Mouse (Mus musculus): ENCODE measurements at regions not wholly inside any gene's neighbourhood (a gene's known extent, or its start where the extent isn't known, plus 50 kb on each side); places are given as distances from the start of the nearest gene placed in this dataset.

GRCm38 (mm10) chr11:114446617-114447460, 221.5 kb upstream of the Rpl38 start:
- ATAC-seq (ENCODE audit: extremely low read depth, insufficient number of reproducible peaks, low FRiP score, poor library complexity, severe bottlenecking), result no peak
- no peak for TF ChIP-seq GATA1 (IDR thresholded peaks at IDR 0.05; ENCODE audit: borderline replicate concordance, low read length)
- no peak for TF ChIP-seq TAL1 (conservative IDR thresholded peaks at IDR 0.05; ENCODE audit: low read depth, low read length)
- no peak for TF ChIP-seq GATA2 (IDR thresholded peaks at IDR 0.05; ENCODE audit: borderline replicate concordance, low read depth, low read length)
- no peak for TF ChIP-seq POLR2AphosphoS5 (IDR thresholded peaks at IDR 0.05; ENCODE audit: insufficient replicate concordance, low read depth, low read length)
- TF ChIP-seq CTCF (IDR thresholded peaks at IDR 0.05; ENCODE audit: low read depth, low read length), result no peak
- Histone ChIP-seq H3K27me3 (ENCODE audit: insufficient read depth, low read length) (no peaks in the 10 kb centered on the region), H3K4me3 (ENCODE audit: low read depth, low read length) (no peak overlapping the region), H3K9me3 (replicated peaks) (peaks cover 85% of the 10 kb centered on the region), H3K4me1 (ENCODE audit: insufficient read depth, low read depth, low read length) (no peaks in the 10 kb centered on the region), H3K36me3 (replicated peaks) (no peaks in the 10 kb centered on the region)
- DNase-seq (ENCODE audit: low spot score), result no peak

GRCm38 (mm10) chr11:114446075-114446616, 222.2 kb upstream of the Rpl38 start:
- no peak for DNase-seq (ENCODE audit: low spot score)
- H3K9me3 ChIP-seq (replicated peaks), result peaks cover 86% of the 10 kb centered on the region
- no peak overlapping the region for H3K4me3 ChIP-seq (ENCODE audit: low read depth, low read length)
- no peaks in the 10 kb centered on the region for H3K4me1 ChIP-seq (ENCODE audit: insufficient read depth, low read depth, low read length)
- TF ChIP-seq POLR2AphosphoS5 (IDR thresholded peaks at IDR 0.05; ENCODE audit: insufficient replicate concordance, low read depth, low read length) (no peak), GATA2 (IDR thresholded peaks at IDR 0.05; ENCODE audit: borderline replicate concordance, low read depth, low read length) (no peak), TAL1 (conservative IDR thresholded peaks at IDR 0.05; ENCODE audit: low read depth, low read length) (no peak), CTCF (IDR thresholded peaks at IDR 0.05; ENCODE audit: low read depth, low read length) (no peak), GATA1 (IDR thresholded peaks at IDR 0.05; ENCODE audit: borderline replicate concordance, low read length) (no peak)
- ATAC-seq (ENCODE audit: extremely low read depth, insufficient number of reproducible peaks, low FRiP score, poor library complexity, severe bottlenecking), result no peak
- no peaks in the 10 kb centered on the region for H3K36me3 ChIP-seq (replicated peaks)
- H3K27me3 ChIP-seq (ENCODE audit: insufficient read depth, low read length), result no peaks in the 10 kb centered on the region

DNA sequence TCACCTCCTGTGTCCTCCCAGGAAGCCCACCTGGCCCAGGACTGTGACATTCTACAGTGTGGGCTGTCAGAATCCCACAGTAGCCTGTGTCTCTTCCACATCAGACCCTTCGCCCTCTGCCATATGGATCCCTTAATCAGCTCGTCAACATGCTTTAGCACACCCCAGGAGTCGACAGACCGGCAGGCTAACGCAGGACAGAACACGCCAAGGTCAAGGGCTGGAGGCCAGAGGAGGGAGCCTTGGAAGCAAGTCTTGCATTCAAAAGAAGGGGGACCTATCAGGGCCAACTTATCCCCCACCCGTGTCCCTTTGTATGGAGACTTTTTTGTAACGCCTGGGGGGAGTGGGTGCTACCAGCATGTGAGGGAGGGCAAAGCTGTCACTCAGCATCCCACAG, 224.1 kb upstream of the Rpl38 start:
- DNase-seq (ENCODE audit: low spot score) (no peak), ATAC-seq (ENCODE audit: extremely low read depth, insufficient number of reproducible peaks, low FRiP score, poor library complexity, severe bottlenecking) (no peak)
- H3K9me3 ChIP-seq (replicated peaks), result peaks cover 82% of the 10 kb centered on the region
- H3K4me3 ChIP-seq (ENCODE audit: low read depth, low read length), result no peak overlapping the region
- TF ChIP-seq POLR2AphosphoS5 (IDR thresholded peaks at IDR 0.05; ENCODE audit: insufficient replicate concordance, low read depth, low read length) (no peak), GATA1 (IDR thresholded peaks at IDR 0.05; ENCODE audit: borderline replicate concordance, low read length) (no peak), GATA2 (IDR thresholded peaks at IDR 0.05; ENCODE audit: borderline replicate concordance, low read depth, low read length) (no peak)
- no peaks in the 10 kb centered on the region for H3K4me1 ChIP-seq (ENCODE audit: insufficient read depth, low read depth, low read length)
- H3K27me3 ChIP-seq (ENCODE audit: insufficient read depth, low read length), result no peaks in the 10 kb centered on the region
- no peaks in the 10 kb centered on the region for H3K36me3 ChIP-seq (replicated peaks)

DNA sequence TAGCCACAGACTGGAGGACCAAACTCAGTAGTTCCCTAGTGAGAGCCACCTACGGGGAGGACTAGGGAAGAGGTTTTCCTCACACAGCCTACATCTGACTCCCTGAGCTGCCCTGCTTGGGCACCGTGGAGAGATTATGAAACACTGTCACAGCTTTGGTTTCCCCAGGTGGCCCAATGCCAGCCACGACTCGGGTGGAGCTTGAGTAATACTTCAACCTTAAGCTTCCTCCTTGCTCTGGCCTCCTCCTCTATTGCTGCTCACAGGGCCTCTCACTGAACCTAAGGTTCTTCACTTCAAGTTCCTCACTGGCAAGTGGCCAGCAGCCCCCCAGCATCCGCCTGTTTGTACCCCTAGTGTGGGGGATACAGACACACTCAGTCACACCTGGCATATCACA, 224.9 kb upstream of the Rpl38 start:
- no peaks in the 10 kb centered on the region for H3K4me1 ChIP-seq (ENCODE audit: insufficient read depth, low read depth, low read length)
- H3K27me3 ChIP-seq (ENCODE audit: insufficient read depth, low read length), result no peaks in the 10 kb centered on the region
- H3K36me3 ChIP-seq (replicated peaks), result no peaks in the 10 kb centered on the region
- no peak for DNase-seq (ENCODE audit: low spot score)
- ATAC-seq (ENCODE audit: extremely low read depth, insufficient number of reproducible peaks, low FRiP score, poor library complexity, severe bottlenecking), result no peak
- no peak for TF ChIP-seq POLR2AphosphoS5 (IDR thresholded peaks at IDR 0.05; ENCODE audit: insufficient replicate concordance, low read depth, low read length)
- TF ChIP-seq GATA1 (IDR thresholded peaks at IDR 0.05; ENCODE audit: borderline replicate concordance, low read length), result no peak
- no peak for TF ChIP-seq TAL1 (conservative IDR thresholded peaks at IDR 0.05; ENCODE audit: low read depth, low read length)
- no peak overlapping the region for H3K4me3 ChIP-seq (ENCODE audit: low read depth, low read length)
- peaks cover 82% of the 10 kb centered on the region for H3K9me3 ChIP-seq (replicated peaks)

DNA sequence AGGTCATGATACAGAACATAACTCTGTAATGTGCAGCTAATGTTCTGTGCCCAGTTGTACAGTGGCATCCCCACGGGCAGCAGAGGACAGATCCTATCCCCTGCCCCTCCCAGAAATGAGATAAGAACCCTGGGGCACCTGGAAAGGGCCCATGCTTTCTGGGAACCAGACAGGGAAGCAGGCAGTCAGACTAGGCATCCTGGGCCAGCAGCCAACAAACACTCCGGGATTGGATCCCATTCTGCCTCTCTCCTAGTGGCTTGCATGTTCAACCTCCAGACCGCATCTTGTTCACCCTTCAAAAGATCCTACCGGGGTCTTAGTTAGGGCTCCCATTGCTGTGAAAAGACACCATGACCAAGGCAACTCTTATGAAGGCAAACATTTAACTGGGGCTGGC, 229.0 kb upstream of the Rpl38 start:
- Histone ChIP-seq H3K9me3 (replicated peaks) (peaks cover 87% of the 10 kb centered on the region), H3K27me3 (ENCODE audit: insufficient read depth, low read length) (no peaks in the 10 kb centered on the region; the same call in 1 of the 2 replicates), H3K4me1 (ENCODE audit: insufficient read depth, low read depth, low read length) (no peaks in the 10 kb centered on the region), H3K36me3 (replicated peaks) (no peaks in the 10 kb centered on the region), H3K4me3 (ENCODE audit: low read depth, low read length) (no peak overlapping the region)
- DNase-seq (ENCODE audit: low spot score) (no peak), ATAC-seq (ENCODE audit: extremely low read depth, insufficient number of reproducible peaks, low FRiP score, poor library complexity, severe bottlenecking) (no peak)
- TF ChIP-seq TAL1 (conservative IDR thresholded peaks at IDR 0.05; ENCODE audit: low read depth, low read length), result no peak
- TF ChIP-seq GATA2 (IDR thresholded peaks at IDR 0.05; ENCODE audit: borderline replicate concordance, low read depth, low read length), result no peak
- no peak for TF ChIP-seq POLR2AphosphoS5 (IDR thresholded peaks at IDR 0.05; ENCODE audit: insufficient replicate concordance, low read depth, low read length)
- TF ChIP-seq GATA1 (IDR thresholded peaks at IDR 0.05; ENCODE audit: borderline replicate concordance, low read length), result no peak
- no peak for TF ChIP-seq CTCF (IDR thresholded peaks at IDR 0.05; ENCODE audit: low read depth, low read length)

- Histone ChIP-seq H3K4me3 (ENCODE audit: low read depth, low read length) (no peak overlapping the region), H3K27me3 (ENCODE audit: insufficient read depth, low read length) (no peaks in the 10 kb centered on the region; the same call in 1 of the 2 replicates), H3K4me1 (ENCODE audit: insufficient read depth, low read depth, low read length) (no peaks in the 10 kb centered on the region), H3K36me3 (replicated peaks) (no peaks in the 10 kb centered on the region), H3K9me3 (replicated peaks) (peaks cover 89% of the 10 kb centered on the region)
- ATAC-seq (ENCODE audit: extremely low read depth, insufficient number of reproducible peaks, low FRiP score, poor library complexity, severe bottlenecking), result no peak
- TF ChIP-seq TAL1 (conservative IDR thresholded peaks at IDR 0.05; ENCODE audit: low read depth, low read length), result no peak
- TF ChIP-seq POLR2AphosphoS5 (IDR thresholded peaks at IDR 0.05; ENCODE audit: insufficient replicate concordance, low read depth, low read length), result no peak
- TF ChIP-seq GATA2 (IDR thresholded peaks at IDR 0.05; ENCODE audit: borderline replicate concordance, low read depth, low read length), result no peak
- DNase-seq (ENCODE audit: low spot score), result no peak
Measured at GRCm38 (mm10) chr11:114435788-114436187, 232.5 kb upstream of the Rpl38 start.

All from G1E (cell line).